Mouse (Mus musculus) gastrocnemius, adult 8-10 months (tissue): ENCODE data around the gene Pih1d3. TPM values are rescaled to one million over a fixed set of nuclear protein-coding genes. Genes with fewer than 3 reads are reported as not detected.

Experiments used
- DNase-seq, 2 experiments: peaks; one replicate each; pipeline ENCODE4 v3.0.0; 2022; ENCODE audit warnings: low spot score in 2 of 2
- total RNA-seq, 4 experiments: library from RNA; stranded (reverse); gene quantifications; 2 replicates each; pipeline ENCODE4 v1.2.4; 2022

Pih1d3 gene
- total RNA-seq: not detected

- no peak for DNase-seq
These were observed at the start of gene Pih1d3, which contains the start of gene 4931428L18Rik for GRCm38 (mm10) chr1:31222564-31222963. Pih1d3 (plus strand) TSS chr1:31222838. 4931428L18Rik (minus strand) TSS chr1:31222684.

GRCm38 (mm10) chr1:31175401-31175800, 47.2 kb upstream of the Pih1d3 start:
- DNase-seq: no peak

GRCm38 (mm10) chr1:31176101-31176500, 46.5 kb upstream of the Pih1d3 start, which contains the start of gene Lgsn:
Lgsn (plus strand) TSS chr1:31176401.
- DNase-seq: no peak

- no peak for DNase-seq
These were observed 44.4 kb upstream of the Pih1d3 start for GRCm38 (mm10) chr1:31178264-31178663.

GRCm38 (mm10) chr1:31190237-31190866, 32.3 kb upstream of the Pih1d3 start:
- no peak for DNase-seq

- DNase-seq: no peak
These were observed 27.0 kb upstream of the Pih1d3 start for GRCm38 (mm10) chr1:31195633-31196032.

- no peak for DNase-seq
These were observed 25.7 kb upstream of the Pih1d3 start for GRCm38 (mm10) chr1:31196959-31197358.

GRCm38 (mm10) chr1:31203771-31204170, 18.9 kb upstream of the Pih1d3 start:
- DNase-seq: no peak

- DNase-seq: no peak
These were observed 17.3 kb upstream of the Pih1d3 start for GRCm38 (mm10) chr1:31205346-31205745.

- DNase-seq: no peak
These were observed 16.9 kb upstream of the Pih1d3 start for GRCm38 (mm10) chr1:31205770-31206169.

- no peak for DNase-seq
These were observed 12.5 kb upstream of the Pih1d3 start for GRCm38 (mm10) chr1:31210144-31210543.

GRCm38 (mm10) chr1:31214831-31215230, 7.8 kb upstream of the Pih1d3 start:
- no peak for DNase-seq

GRCm38 (mm10) chr1:31220599-31221250, 1.9 kb upstream of the Pih1d3 start:
- DNase-seq: no peak

GRCm38 (mm10) chr1:31233319-31234036, 10.8 kb downstream of the Pih1d3 start:
- DNase-seq: no peak

- no peak for DNase-seq
These were observed 37.7 kb downstream of the Pih1d3 start for GRCm38 (mm10) chr1:31260218-31260923.

Other genes starting within 250 kb of the Pih1d3 start
- not detected for gene AC153137.1, start 244.9 kb upstream of the Pih1d3 start, total RNA-seq
- not detected for gene Lgsn, start 46.4 kb upstream of the Pih1d3 start, total RNA-seq
- gene 4931428L18Rik, start 154 bp upstream of the Pih1d3 start, total RNA-seq: not detected